Mouse (Mus musculus): ENCODE data around the gene Ube3b.

- no peak for TF ChIP-seq CTCF (IDR thresholded peaks at IDR 0.05; ENCODE audit: control insufficient read depth, insufficient read depth, insufficient read length)
- TF ChIP-seq MYOG (IDR thresholded peaks at IDR 0.05; ENCODE audit: control insufficient read depth, extremely low read depth, insufficient read length): no peak
- TF ChIP-seq MYOD1 (IDR thresholded peaks at IDR 0.05; ENCODE audit: control insufficient read depth, insufficient read length, low read depth): no peak
- no peak for TF ChIP-seq MAX (IDR thresholded peaks at IDR 0.05)
- TF ChIP-seq USF1 (IDR thresholded peaks at IDR 0.05; ENCODE audit: low read depth): no peak
- no peak for TF ChIP-seq CEBPB (IDR thresholded peaks at IDR 0.05; ENCODE audit: low read depth)
Measured at GRCm38 (mm10) chr5:114421561-114422298, 41.3 kb downstream of the Ube3b start.
